Mouse (Mus musculus) erythroblast, embryonic 14.5 days (primary cell): Measurements from ENCODE around the gene AC131692.1. TPM values are rescaled to one million over a fixed set of nuclear protein-coding genes. Genes with fewer than 3 reads are reported as not detected.

ENCODE experiments used
- H3K27me3 ChIP-seq: 2 replicates; pipeline ENCODE4 v1.6.1; 2012; ENCODE audit warnings: inconsistent platforms; ENCODE audit not compliant: control insufficient read depth
- H3K36me3 ChIP-seq: 2 replicates; pipeline ENCODE4 v1.6.1; 2012; ENCODE audit warnings: mild to moderate bottlenecking, inconsistent platforms; ENCODE audit not compliant: control insufficient read depth
- H3K4me1 ChIP-seq: 2 replicates; pipeline ENCODE4 v1.6.1; 2012; ENCODE audit warnings: inconsistent platforms; ENCODE audit not compliant: control insufficient read depth
- H3K4me3 ChIP-seq: replicated peaks from 2 replicates; pipeline ENCODE3; 2012; ENCODE audit warnings: moderate library complexity, mild to moderate bottlenecking, inconsistent platforms
- H3K9me3 ChIP-seq: 2 replicates; pipeline ENCODE4 v1.6.1; 2012; ENCODE audit warnings: low read length, inconsistent platforms, mixed read lengths; ENCODE audit not compliant: control insufficient read depth
- GATA1 ChIP-seq: IDR thresholded peaks from 2 replicates; pipeline ENCODE4 v1.6.1; 2012; ENCODE audit warnings: low read length, inconsistent platforms, mixed read lengths
- TAL1 ChIP-seq: IDR thresholded peaks from 3 replicates; pipeline ENCODE4 v1.6.1; 2012; ENCODE audit warnings: low read length, inconsistent platforms, mixed read lengths
- polyA plus RNA-seq: library from polyadenylated mRNA; stranded (reverse); fragments of >175 nt; gene quantifications from 2 replicates; pipeline ENCODE4 v1.2.3, GENCODE M21; 2012

The AC131692.1 gene
- polyA plus RNA-seq, 1 experiment = 1.3 TPM

- Histone ChIP-seq H3K4me3 (peak overlapping the region; percentile 100), H3K9me3 (no peaks in the 10 kb centered on the region), H3K36me3 (peaks cover 66% of the 10 kb centered on the region), H3K4me1 (peaks cover 48% of the 10 kb centered on the region), H3K27me3 (no peaks in the 10 kb centered on the region)
- TF ChIP-seq GATA1 = no peak
- no peak for TF ChIP-seq TAL1
Observed at GRCm38 (mm10) chr19:6056696-6057095, 37.5 kb upstream of the AC131692.1 start.

- H3K27me3 ChIP-seq = no peaks in the 10 kb centered on the region
- peak within 1 kb of the TSS; percentile 100 for H3K4me3 ChIP-seq
- H3K9me3 ChIP-seq = no peaks in the 10 kb centered on the region
- H3K36me3 ChIP-seq = peaks cover 62% of the 10 kb centered on the region
- no peak for TF ChIP-seq GATA1
- TF ChIP-seq TAL1 = no peak
- H3K4me1 ChIP-seq = peaks cover 56% of the 10 kb centered on the region
Observed at GRCm38 (mm10) chr19:6057313-6058096, 36.7 kb upstream of the AC131692.1 start, which contains the start of the genes Mrpl49 and Fau. Mrpl49 (minus strand) TSS chr19:6057785. Fau (plus strand) TSS chr19:6057844.

- H3K4me3 ChIP-seq = peak overlapping the region; percentile 100
- peaks cover 61% of the 10 kb centered on the region for H3K4me1 ChIP-seq
- peaks cover 60% of the 10 kb centered on the region for H3K36me3 ChIP-seq
- TF ChIP-seq TAL1 (no peak), GATA1 (no peak)
- no peaks in the 10 kb centered on the region for H3K9me3 ChIP-seq
- H3K27me3 ChIP-seq = no peaks in the 10 kb centered on the region
Observed at GRCm38 (mm10) chr19:6058513-6058912, 35.7 kb upstream of the AC131692.1 start.

- TF ChIP-seq TAL1 (no peak), GATA1 (no peak)
- H3K27me3 ChIP-seq = no peaks in the 10 kb centered on the region
- H3K4me1 ChIP-seq = peaks cover 64% of the 10 kb centered on the region
- peaks cover 60% of the 10 kb centered on the region for H3K36me3 ChIP-seq
- H3K9me3 ChIP-seq = no peaks in the 10 kb centered on the region
- peak overlapping the region; percentile 100 for H3K4me3 ChIP-seq
Observed at GRCm38 (mm10) chr19:6058966-6059365, 35.3 kb upstream of the AC131692.1 start.

GRCm38 (mm10) chr19:6061021-6061533 lies 33.1 kb upstream of the AC131692.1 start, which contains the start of gene Znhit2:
Znhit2 (plus strand) TSS chr19:6061192.
- H3K27me3 ChIP-seq = no peaks in the 10 kb centered on the region
- H3K4me1 ChIP-seq = peaks cover 56% of the 10 kb centered on the region
- peaks cover 42% of the 10 kb centered on the region for H3K36me3 ChIP-seq
- TF ChIP-seq GATA1 (peak; percentile 81), TAL1 (no peak)
- no peaks in the 10 kb centered on the region for H3K9me3 ChIP-seq
- peak within 1 kb of the TSS; percentile 70 for H3K4me3 ChIP-seq

GRCm38 (mm10) chr19:6061641-6062302 lies 32.4 kb upstream of the AC131692.1 start:
- H3K4me1 ChIP-seq = peaks cover 56% of the 10 kb centered on the region

GRCm38 (mm10) chr19:6062418-6062817 lies 31.8 kb upstream of the AC131692.1 start:
- peaks cover 58% of the 10 kb centered on the region for H3K4me1 ChIP-seq
- no peak for TF ChIP-seq TAL1
- no peak for TF ChIP-seq GATA1

More at GRCm38 (mm10) chr19:6061641-6062302, 32.4 kb upstream of the AC131692.1 start:
- peak overlapping the region; percentile 70 for H3K4me3 ChIP-seq
- no peaks in the 10 kb centered on the region for H3K9me3 ChIP-seq
- TF ChIP-seq GATA1 (no peak), TAL1 (no peak)
- H3K27me3 ChIP-seq = no peaks in the 10 kb centered on the region
- H3K36me3 ChIP-seq = peaks cover 35% of the 10 kb centered on the region

GRCm38 (mm10) chr19:6063081-6063480 lies 31.1 kb upstream of the AC131692.1 start:
- Histone ChIP-seq H3K36me3 (peaks cover 34% of the 10 kb centered on the region), H3K9me3 (no peaks in the 10 kb centered on the region), H3K27me3 (no peaks in the 10 kb centered on the region), H3K4me1 (peaks cover 65% of the 10 kb centered on the region), H3K4me3 (peak overlapping the region; percentile 70)
- TF ChIP-seq GATA1 (no peak), TAL1 (no peak)

More at GRCm38 (mm10) chr19:6062418-6062817, 31.8 kb upstream of the AC131692.1 start:
- Histone ChIP-seq H3K9me3 (no peaks in the 10 kb centered on the region), H3K4me3 (peak overlapping the region; percentile 70), H3K27me3 (no peaks in the 10 kb centered on the region), H3K36me3 (peaks cover 35% of the 10 kb centered on the region)

GRCm38 (mm10) chr19:6066571-6066970 lies 27.6 kb upstream of the AC131692.1 start:
- peak overlapping the region; percentile 71 for H3K4me3 ChIP-seq

More at GRCm38 (mm10) chr19:6066571-6066970, 27.6 kb upstream of the AC131692.1 start:
- H3K27me3 ChIP-seq = no peaks in the 10 kb centered on the region
- no peaks in the 10 kb centered on the region for H3K9me3 ChIP-seq
- H3K36me3 ChIP-seq = peaks cover 55% of the 10 kb centered on the region
- H3K4me1 ChIP-seq = peaks cover 59% of the 10 kb centered on the region
- TF ChIP-seq TAL1 = no peak
- no peak for TF ChIP-seq GATA1
